8 mouse cellular contexts compared by ENCODE assay signal in the genomic region with DNA sequence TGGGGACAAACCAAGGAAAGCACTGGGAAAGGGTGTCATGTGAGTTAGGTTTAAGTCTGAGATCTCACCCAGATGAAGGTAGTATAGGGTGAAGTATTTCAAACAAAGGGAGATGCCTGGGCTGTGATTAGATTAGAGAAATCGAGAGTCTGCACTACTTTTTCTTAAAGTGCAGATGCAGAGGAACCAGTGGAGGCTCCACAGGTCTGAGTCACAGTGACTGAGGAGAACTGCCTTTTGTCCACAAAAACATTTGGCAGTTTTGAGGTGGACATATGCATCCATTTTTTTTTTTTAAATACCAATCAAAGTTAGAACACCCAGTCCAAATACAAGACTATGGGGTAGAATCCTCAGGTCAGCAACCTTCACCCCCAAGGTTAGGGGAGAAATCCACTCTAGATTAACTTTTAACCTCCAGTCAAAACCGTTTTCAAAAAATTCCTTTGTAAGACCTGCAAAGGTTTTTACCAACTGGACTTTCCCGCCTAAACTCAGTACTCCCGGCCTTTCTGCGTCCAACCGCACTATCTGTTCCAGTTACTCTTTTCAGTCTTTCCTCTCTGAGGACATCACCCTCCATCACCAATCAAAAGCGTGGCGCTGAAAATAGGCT. TPM values are rescaled to one million over a fixed set of nuclear protein-coding genes. Genes with fewer than 3 reads are reported as not detected.
A peak's percentile ranks its signal among the peaks of the same experiment; 100 is the strongest.
DNase-seq lines count a peak whose midpoint lies in the region; ATAC-seq and TF ChIP-seq lines count a peak whose summit lies in the region.

No protein-coding gene starts in this region.

- peak; percentile 23 for DNase-seq in cerebellum, adult 9-11 months
- DNase-seq in testis, postnatal 14 days (ENCODE audit: low spot score), result no peak
- no peak for DNase-seq in stomach, postnatal 0 days (ENCODE audit: low spot score)
- DNase-seq in spleen, postnatal 10 days (ENCODE audit: low spot score in 2 of 2), result no peak
- DNase-seq in urinary bladder, postnatal 14 days (ENCODE audit: low spot score), result no peak

- no peak for TF ChIP-seq CTCF in testis, adult 2 months (IDR thresholded peaks at IDR 0.05; ENCODE audit: control insufficient read depth, insufficient read depth, insufficient replicate concordance, low read depth, low read length)
- TF ChIP-seq CTCF in stomach, postnatal 0 days (IDR thresholded peaks at IDR 0.05; ENCODE audit: low read depth), result no peak

- TF ChIP-seq EP300 in stomach, postnatal 0 days (optimal IDR thresholded peaks at IDR 0.05), result no peak

- H3K27me3 ChIP-seq in testis, adult 2 months (ENCODE audit: control insufficient read depth, insufficient read depth, low read length), result no peaks in the 10 kb centered on the region; the same call in 1 of the 2 replicates
- H3K27me3 ChIP-seq in limb, embryonic 15.5 days, result no peaks in the 10 kb centered on the region
- H3K27me3 ChIP-seq in stomach, postnatal 0 days (ENCODE audit: control insufficient read depth, insufficient read depth, low read length), result no peaks in the 10 kb centered on the region

- peak overlapping the region; percentile 60 for H3K4me2 ChIP-seq in limb, embryonic 15.5 days
- H3K4me2 ChIP-seq in stomach, postnatal 0 days (replicated peaks; ENCODE audit: low read depth), result peak overlapping the region; percentile 77

- no peaks in the 10 kb centered on the region for H3K9me3 ChIP-seq in limb, embryonic 15.5 days
- no peaks in the 10 kb centered on the region for H3K9me3 ChIP-seq in stomach, postnatal 0 days (ENCODE audit: control insufficient read depth, low read length)

- 8% methylated on average over 8 of the region's 8 CpGs for WGBS in limb, embryonic 15.5 days
- WGBS in stomach, postnatal 0 days, result 3% methylated on average over 8 of the region's 8 CpGs

- H3K4me1 ChIP-seq in testis, adult 2 months (ENCODE audit: control insufficient read depth, insufficient read depth, low read length), result no peaks in the 10 kb centered on the region; the same call in 1 of the 2 replicates
- H3K4me1 ChIP-seq in limb, embryonic 15.5 days, result peaks cover 23% of the 10 kb centered on the region
- H3K4me1 ChIP-seq in stomach, postnatal 0 days (replicated peaks; ENCODE audit: control insufficient read depth, insufficient read depth), result peaks cover 2% of the 10 kb centered on the region; the same call in 1 of the 2 replicates

- no peaks in the 10 kb centered on the region; the same call in 1 of the 2 replicates for H3K36me3 ChIP-seq in testis, adult 2 months (ENCODE audit: control insufficient read depth, insufficient read depth, low read length)
- H3K36me3 ChIP-seq in limb, embryonic 15.5 days, result peaks cover 6% of the 10 kb centered on the region; the same call in 1 of the 2 replicates
- no peaks in the 10 kb centered on the region; the same call in 1 of the 2 replicates for H3K36me3 ChIP-seq in stomach, postnatal 0 days (ENCODE audit: control insufficient read depth, insufficient read depth, low read length)

- H3K9ac ChIP-seq in limb, embryonic 15.5 days, result peak overlapping the region; percentile 99
- H3K9ac ChIP-seq in stomach, postnatal 0 days (ENCODE audit: low read length), result peak overlapping the region; percentile 99

- H3K27ac ChIP-seq in testis, adult 2 months (ENCODE audit: control insufficient read depth, insufficient read depth, low read depth, low read length), result peak overlapping the region; percentile 99
- peak overlapping the region; percentile 100 for H3K27ac ChIP-seq in limb, embryonic 15.5 days
- peak overlapping the region; percentile 100 for H3K27ac ChIP-seq in stomach, postnatal 0 days (replicated peaks)

- ATAC-seq in cerebellum, adult (ENCODE audit: insufficient number of reproducible peaks, low FRiP score, low TSS enrichment), result no peak
- no peak for ATAC-seq in limb, embryonic 15.5 days (ENCODE audit: insufficient number of reproducible peaks, low FRiP score, low TSS enrichment, low read depth)
- no peak for ATAC-seq in stomach, postnatal 0 days (ENCODE audit: low FRiP score, low TSS enrichment)

- TF ChIP-seq POLR2A in testis, adult 2 months (IDR thresholded peaks at IDR 0.05; ENCODE audit: control insufficient read depth, low read depth, low read length), result no peak

- peak overlapping the region; percentile 99 for H3K4me3 ChIP-seq in testis, adult 2 months (ENCODE audit: control insufficient read depth, low read depth, low read length)
- peak overlapping the region; percentile 87 for H3K4me3 ChIP-seq in limb, embryonic 15.5 days
- peak overlapping the region; percentile 80 for H3K4me3 ChIP-seq in stomach, postnatal 0 days (ENCODE audit: low read depth, low read length)

RNA-seq across cellular contexts. Expression of gene Nfya, which starts 1.7 kb away (rescaled TPM):
- 73.1 and 73.8 TPM in 2 replicates for polyA plus RNA-seq in testis, adult 2 months (2012; rRNA removed)
- 13.6 and 13.9 TPM in 2 replicates for polyA plus RNA-seq in limb, embryonic 15.5 days (2015; fragmentation: Nextera tagmentation; extraction: Ambion mirVana)
- polyA plus RNA-seq in stomach, postnatal 0 days (2015; fragmentation: Nextera tagmentation; extraction: Ambion mirVana), result 3.0 and 3.5 TPM in 2 replicates

RNA-seq across cellular contexts. Expression of gene Oard1, which starts 1.8 kb away (rescaled TPM):
- 16.3 and 19.2 TPM in 2 replicates for polyA plus RNA-seq in testis, adult 2 months (2012; rRNA removed)
- 38.4 and 40.3 TPM in 2 replicates for polyA plus RNA-seq in limb, embryonic 15.5 days (2015; fragmentation: Nextera tagmentation; extraction: Ambion mirVana)
- 42.3 and 43.8 TPM in 2 replicates for polyA plus RNA-seq in stomach, postnatal 0 days (2015; fragmentation: Nextera tagmentation; extraction: Ambion mirVana)

RNA-seq across cellular contexts. Expression of gene Apobec2, which starts 24.7 kb away (rescaled TPM):
- polyA plus RNA-seq in testis, adult 2 months (2012; rRNA removed), result 0.41 and 0.76 TPM in 2 replicates
- 26.8 and 97.4 TPM in 2 replicates for polyA plus RNA-seq in limb, embryonic 15.5 days (2015; fragmentation: Nextera tagmentation; extraction: Ambion mirVana)
- polyA plus RNA-seq in stomach, postnatal 0 days (2015; fragmentation: Nextera tagmentation; extraction: Ambion mirVana), result 7.2 and 7.6 TPM in 2 replicates

RNA-seq across cellular contexts. Expression of gene Tspo2, which starts 43.3 kb away (rescaled TPM):
- not detected in 2 replicates for polyA plus RNA-seq in testis, adult 2 months (2012; rRNA removed)
- polyA plus RNA-seq in limb, embryonic 15.5 days (2015; fragmentation: Nextera tagmentation; extraction: Ambion mirVana), result 1.8 and 3.0 TPM in 2 replicates
- 0.41 and 0.51 TPM in 2 replicates for polyA plus RNA-seq in stomach, postnatal 0 days (2015; fragmentation: Nextera tagmentation; extraction: Ambion mirVana)

RNA-seq across cellular contexts. Expression of gene Unc5cl, which starts 46.7 kb away (rescaled TPM):
- polyA plus RNA-seq in testis, adult 2 months (2012; rRNA removed), result 0.73 and 1.4 TPM in 2 replicates
- 0.06 and 0.14 TPM in 2 replicates for polyA plus RNA-seq in limb, embryonic 15.5 days (2015; fragmentation: Nextera tagmentation; extraction: Ambion mirVana)
- polyA plus RNA-seq in stomach, postnatal 0 days (2015; fragmentation: Nextera tagmentation; extraction: Ambion mirVana), result 3.3 and 3.5 TPM in 2 replicates
